Mouse (Mus musculus) heart, adult 2 months (tissue): ENCODE data around the gene Glod4. TPM values are rescaled to one million over a fixed set of nuclear protein-coding genes. Genes with fewer than 3 reads are reported as not detected.

ENCODE experiments used
- DNase-seq, 2 experiments: peaks; one replicate each; pipeline ENCODE4 v3.0.0; 2021
- H3K27ac ChIP-seq: fragments of 200-600 bp; 2 replicates; pipeline ENCODE4 v1.8.1; 2022
- H3K27me3 ChIP-seq: fragments of 200-500 bp; 2 replicates; pipeline ENCODE4 v1.6.1; 2012; ENCODE audit warnings: mild to moderate bottlenecking, low read length, inconsistent platforms, mixed read lengths; ENCODE audit not compliant: control insufficient read depth, insufficient read depth
- H3K36me3 ChIP-seq: fragments of 200-500 bp; 2 replicates; pipeline ENCODE4 v1.6.1; 2012; ENCODE audit warnings: low read length, inconsistent platforms; ENCODE audit not compliant: control insufficient read depth, insufficient read depth
- H3K4me1 ChIP-seq: fragments of 200-500 bp; 2 replicates; pipeline ENCODE4 v1.6.1; 2011; ENCODE audit warnings: low read length; ENCODE audit not compliant: control insufficient read depth, insufficient read depth
- H3K4me3 ChIP-seq: fragments of 200-600 bp; 2 replicates; pipeline ENCODE4 v1.8.1; 2022
- H3K79me2 ChIP-seq: fragments of 200-500 bp; replicated peaks from 2 replicates; pipeline ENCODE4 v1.6.1; 2012; ENCODE audit warnings: mild to moderate bottlenecking, inconsistent platforms, low read length, moderate library complexity, mixed read lengths; ENCODE audit not compliant: control insufficient read depth, insufficient read depth
- H3K9ac ChIP-seq: fragments of 200-500 bp; 2 replicates; pipeline ENCODE4 v1.6.1; 2012; ENCODE audit warnings: low read depth, mild to moderate bottlenecking, control low read depth, inconsistent platforms, low read length, mixed read lengths
- CTCF ChIP-seq: fragments of 200-600 bp; IDR thresholded peaks from 2 replicates; pipeline ENCODE4 v1.8.1; 2022; ENCODE audit warnings: antibody characterized with exemption, mild to moderate bottlenecking, moderate library complexity
- EP300 ChIP-seq: fragments of 200-500 bp; IDR thresholded peaks from 2 replicates; pipeline ENCODE4 v1.6.1; 2011; ENCODE audit warnings: low read depth, low read length, control low read depth; ENCODE audit not compliant: insufficient read depth
- POLR2A ChIP-seq: fragments of 200-500 bp; IDR thresholded peaks from 2 replicates; pipeline ENCODE4 v1.6.1; 2011; ENCODE audit warnings: mild to moderate bottlenecking, low read depth, low read length, control low read depth; ENCODE audit not compliant: insufficient read depth
- WGBS: fragments of 180-500 bp; shearing (Covaris S2); methylation state at CpG from one replicate; pipeline ENCODE4 v1.1.7; 2018; 5-methylcytosine and 5-hydroxymethylcytosine counted together
- intact Hi-C: fragments of 180-260 bp; cut with DNase I; formaldehyde crosslinking; loops from one replicate; pipeline ENCODE4 v1.15.1; 2025
- long read RNA-seq: library from polyadenylated mRNA; stranded (forward); transcript quantifications from one replicate; pipeline ENCODE4 v2.0.0, GENCODE M21; 2021
- polyA plus RNA-seq: library from polyadenylated mRNA; depleted of rRNA; stranded (reverse); fragments of >200 nt; gene quantifications from 2 replicates; pipeline ENCODE4 v1.2.3, GENCODE M21; 2012; rRNA removed
- total RNA-seq, 2 experiments: library from RNA; stranded (reverse); gene quantifications; 2 replicates each; pipeline ENCODE4 v1.2.3; 2021

Gene Glod4
- total RNA-seq (10 to 100 TPM; 34.2 to 41.5 TPM), polyA plus RNA-seq (12.0 and 26.7 TPM in 2 replicates)
- long read RNA-seq, transcript Glod4-201 (9 exons, 1,434 nt) = major isoform, 55 of 59 reads
- long read RNA-seq, partial matches to known transcripts = 2 of 59 reads
- long read RNA-seq, other reads (novel, unspliced or antisense) = 1 of 59 reads

- under 1% methylated on average over 61 of the region's 61 CpGs for WGBS
- Histone ChIP-seq H3K36me3 (peaks cover 2% of the 10 kb centered on the region; the same call in 1 of the 2 replicates), H3K27me3 (no peaks in the 10 kb centered on the region), H3K4me1 (peaks cover 3% of the 10 kb centered on the region), H3K79me2 (no peaks in the 10 kb centered on the region), H3K9ac (peak within 1 kb of the TSS; percentile 76), H3K27ac (peak within 1 kb of the TSS; percentile 82), H3K4me3 (peak within 1 kb of the TSS; percentile 93)
- peak; percentile 91 to 95 for DNase-seq
- TF ChIP-seq POLR2A (peak; percentile 78), CTCF (no peak)
- intact Hi-C loops = no loop called here
These were observed at the start of gene Glod4, which contains the start of gene Mrm3 for GRCm38 (mm10) chr11:76242901-76243810. Glod4 (minus strand) TSS chr11:76243725. Mrm3 (plus strand) TSS chr11:76243715.

- DNase-seq = peak; percentile 51 to 52
- Histone ChIP-seq H3K9ac (no peak overlapping the region), H3K4me3 (peak overlapping the region; percentile 27), H3K79me2 (no peaks in the 10 kb centered on the region), H3K27ac (peak overlapping the region; percentile 78), H3K36me3 (no peaks in the 10 kb centered on the region), H3K4me1 (peaks cover 18% of the 10 kb centered on the region), H3K27me3 (no peaks in the 10 kb centered on the region)
- TF ChIP-seq POLR2A = no peak
- no peak for TF ChIP-seq CTCF
- TF ChIP-seq EP300 = no peak
- intact Hi-C loops = loop anchor here (5.0 kb wide), 1 partner anchor 34 kb away; no protein-coding TSS in a partner anchor
- 51% methylated on average over 6 of the region's 6 CpGs for WGBS
These were observed 49.3 kb upstream of the Glod4 start for GRCm38 (mm10) chr11:76292831-76293230.

GRCm38 (mm10) chr11:76292398-76292797 lies 48.9 kb upstream of the Glod4 start:
- intact Hi-C loops = loop anchor here (5.0 kb wide), 1 partner anchor 35 kb away; no protein-coding TSS in a partner anchor
- H3K27ac ChIP-seq = peak overlapping the region; percentile 78
- peak overlapping the region; percentile 27 for H3K4me3 ChIP-seq
- H3K9ac ChIP-seq = peak overlapping the region; percentile 24; the same call in 1 of the 2 replicates
- TF ChIP-seq POLR2A (no peak), CTCF (no peak), EP300 (peak; percentile 42; the same call in 1 of the 2 replicates)
- H3K4me1 ChIP-seq = peaks cover 18% of the 10 kb centered on the region
- H3K36me3 ChIP-seq = no peaks in the 10 kb centered on the region
- 34% methylated on average over 15 of the region's 15 CpGs for WGBS
- H3K27me3 ChIP-seq = no peaks in the 10 kb centered on the region
- no peaks in the 10 kb centered on the region for H3K79me2 ChIP-seq
- peak; percentile 58 to 61 for DNase-seq

GRCm38 (mm10) chr11:76291960-76292359 lies 48.4 kb upstream of the Glod4 start:
- TF ChIP-seq CTCF = no peak
- no peak for TF ChIP-seq POLR2A
- no peak for TF ChIP-seq EP300
- H3K79me2 ChIP-seq = no peaks in the 10 kb centered on the region
- peak overlapping the region; percentile 27 for H3K4me3 ChIP-seq
- DNase-seq = no peak
- WGBS = 49% methylated on average over 4 of the region's 4 CpGs
- H3K4me1 ChIP-seq = peaks cover 20% of the 10 kb centered on the region
- H3K9ac ChIP-seq = peak overlapping the region; percentile 24; the same call in 1 of the 2 replicates
- H3K27me3 ChIP-seq = no peaks in the 10 kb centered on the region
- intact Hi-C loops = loop anchor here (5.0 kb wide), 1 partner anchor 35 kb away; no protein-coding TSS in a partner anchor
- peak overlapping the region; percentile 78 for H3K27ac ChIP-seq
- H3K36me3 ChIP-seq = no peaks in the 10 kb centered on the region

GRCm38 (mm10) chr11:76290367-76290766 lies 46.8 kb upstream of the Glod4 start:
- H3K27ac ChIP-seq = no peak overlapping the region; the same call in 1 of the 2 replicates
- no peaks in the 10 kb centered on the region for H3K36me3 ChIP-seq
- WGBS = 50% methylated on average over 11 of the region's 11 CpGs
- H3K9ac ChIP-seq = no peak overlapping the region
- peaks cover 21% of the 10 kb centered on the region for H3K4me1 ChIP-seq
- no peak for DNase-seq
- intact Hi-C loops = loop anchor here (5.0 kb wide), 1 partner anchor 37 kb away; no protein-coding TSS in a partner anchor
- H3K27me3 ChIP-seq = no peaks in the 10 kb centered on the region
- H3K79me2 ChIP-seq = no peaks in the 10 kb centered on the region
- TF ChIP-seq POLR2A = no peak
- no peak for TF ChIP-seq CTCF
- no peak for TF ChIP-seq EP300
- no peak overlapping the region for H3K4me3 ChIP-seq
